Mouse (Mus musculus): Measurements from ENCODE around the gene Pitpnm2. TPM values are rescaled to one million over a fixed set of nuclear protein-coding genes. Genes with fewer than 3 reads are reported as not detected.

Pitpnm2 gene
- polyA plus RNA-seq, 1 experiment from 2014 or later = 8.4 TPM

- no peak overlapping the region for H3K4me3 ChIP-seq (ENCODE audit: low read length)
- H3K4me1 ChIP-seq (ENCODE audit: control insufficient read depth, insufficient read depth, low read depth, low read length) = peaks cover 22% of the 10 kb centered on the region
- 52% methylated on average over 7 of the region's 7 CpGs for WGBS
- H3K4me2 ChIP-seq (ENCODE audit: low read length) = no peak overlapping the region
- H3K36me3 ChIP-seq (ENCODE audit: control insufficient read depth, insufficient read depth, low read length) = no peaks in the 10 kb centered on the region
- no peak overlapping the region for H3K27ac ChIP-seq (ENCODE audit: low read depth, low read length)
- no peaks in the 10 kb centered on the region for H3K9me3 ChIP-seq (ENCODE audit: control insufficient read depth, low read length)
- no peaks in the 10 kb centered on the region for H3K27me3 ChIP-seq (replicated peaks; ENCODE audit: control insufficient read depth, insufficient read depth, low read length)
- ATAC-seq = no peak
- H3K9ac ChIP-seq (ENCODE audit: low read depth, low read length) = no peak overlapping the region
Measured at GRCm38 (mm10) chr5:124159453-124159852, 90.1 kb downstream of the Pitpnm2 start.

- no peaks in the 10 kb centered on the region for H3K9me3 ChIP-seq (ENCODE audit: control insufficient read depth, low read length)
- no peaks in the 10 kb centered on the region for H3K27me3 ChIP-seq (replicated peaks; ENCODE audit: control insufficient read depth, insufficient read depth, low read length)
- no peaks in the 10 kb centered on the region for H3K36me3 ChIP-seq (ENCODE audit: control insufficient read depth, insufficient read depth, low read length)
- no peak for ATAC-seq
- peaks cover 14% of the 10 kb centered on the region for H3K4me1 ChIP-seq (ENCODE audit: control insufficient read depth, insufficient read depth, low read depth, low read length)
- 68% methylated on average over 4 of the region's 4 CpGs for WGBS
- H3K9ac ChIP-seq (ENCODE audit: low read depth, low read length) = no peak overlapping the region
- H3K4me3 ChIP-seq (ENCODE audit: low read length) = no peak overlapping the region
- no peak overlapping the region for H3K4me2 ChIP-seq (ENCODE audit: low read length)
- H3K27ac ChIP-seq (ENCODE audit: low read depth, low read length) = no peak overlapping the region
Measured at GRCm38 (mm10) chr5:124158305-124158704, 91.3 kb downstream of the Pitpnm2 start.

GRCm38 (mm10) chr5:124155943-124156342, 93.6 kb downstream of the Pitpnm2 start:
- Histone ChIP-seq H3K9me3 (ENCODE audit: control insufficient read depth, low read length) (no peaks in the 10 kb centered on the region), H3K36me3 (ENCODE audit: control insufficient read depth, insufficient read depth, low read length) (peaks cover 12% of the 10 kb centered on the region), H3K4me3 (ENCODE audit: low read length) (no peak overlapping the region), H3K27me3 (replicated peaks; ENCODE audit: control insufficient read depth, insufficient read depth, low read length) (no peaks in the 10 kb centered on the region), H3K9ac (ENCODE audit: low read depth, low read length) (no peak overlapping the region), H3K4me2 (ENCODE audit: low read length) (no peak overlapping the region), H3K4me1 (ENCODE audit: control insufficient read depth, insufficient read depth, low read depth, low read length) (no peaks in the 10 kb centered on the region), H3K27ac (ENCODE audit: low read depth, low read length) (no peak overlapping the region)
- 76% methylated on average over 5 of the region's 5 CpGs for WGBS
- no peak for ATAC-seq

GRCm38 (mm10) chr5:124152734-124153133, 96.8 kb downstream of the Pitpnm2 start:
- H3K4me1 ChIP-seq (ENCODE audit: control insufficient read depth, insufficient read depth, low read depth, low read length) = no peaks in the 10 kb centered on the region
- H3K27ac ChIP-seq (ENCODE audit: low read depth, low read length) = no peak overlapping the region
- no peak for ATAC-seq
- peaks cover 13% of the 10 kb centered on the region for H3K36me3 ChIP-seq (ENCODE audit: control insufficient read depth, insufficient read depth, low read length)
- H3K27me3 ChIP-seq (replicated peaks; ENCODE audit: control insufficient read depth, insufficient read depth, low read length) = no peaks in the 10 kb centered on the region
- H3K4me3 ChIP-seq (ENCODE audit: low read length) = no peak overlapping the region
- H3K9ac ChIP-seq (ENCODE audit: low read depth, low read length) = no peak overlapping the region
- 93% methylated on average over 4 of the region's 4 CpGs for WGBS
- H3K9me3 ChIP-seq (ENCODE audit: control insufficient read depth, low read length) = no peaks in the 10 kb centered on the region
- no peak overlapping the region for H3K4me2 ChIP-seq (ENCODE audit: low read length)

- ATAC-seq = no peak
- 82% methylated on average over 7 of the region's 7 CpGs for WGBS
- Histone ChIP-seq H3K4me1 (ENCODE audit: control insufficient read depth, insufficient read depth, low read depth, low read length) (no peaks in the 10 kb centered on the region), H3K27me3 (replicated peaks; ENCODE audit: control insufficient read depth, insufficient read depth, low read length) (no peaks in the 10 kb centered on the region), H3K9ac (ENCODE audit: low read depth, low read length) (no peak overlapping the region), H3K4me2 (ENCODE audit: low read length) (no peak overlapping the region), H3K9me3 (ENCODE audit: control insufficient read depth, low read length) (no peaks in the 10 kb centered on the region), H3K36me3 (ENCODE audit: control insufficient read depth, insufficient read depth, low read length) (peaks cover 15% of the 10 kb centered on the region), H3K4me3 (ENCODE audit: low read length) (no peak overlapping the region), H3K27ac (ENCODE audit: low read depth, low read length) (no peak overlapping the region)
Measured at GRCm38 (mm10) chr5:124150895-124151294, 98.7 kb downstream of the Pitpnm2 start.

GRCm38 (mm10) chr5:124149028-124149427, 100.5 kb downstream of the Pitpnm2 start:
- no peak overlapping the region for H3K4me2 ChIP-seq (ENCODE audit: low read length)
- H3K27me3 ChIP-seq (replicated peaks; ENCODE audit: control insufficient read depth, insufficient read depth, low read length) = no peaks in the 10 kb centered on the region
- no peak for ATAC-seq
- no peak overlapping the region for H3K4me3 ChIP-seq (ENCODE audit: low read length)
- H3K27ac ChIP-seq (ENCODE audit: low read depth, low read length) = no peak overlapping the region
- H3K4me1 ChIP-seq (ENCODE audit: control insufficient read depth, insufficient read depth, low read depth, low read length) = no peaks in the 10 kb centered on the region
- H3K36me3 ChIP-seq (ENCODE audit: control insufficient read depth, insufficient read depth, low read length) = peaks cover 15% of the 10 kb centered on the region
- H3K9ac ChIP-seq (ENCODE audit: low read depth, low read length) = no peak overlapping the region
- 67% methylated on average over 5 of the region's 5 CpGs for WGBS
- no peaks in the 10 kb centered on the region for H3K9me3 ChIP-seq (ENCODE audit: control insufficient read depth, low read length)

- no peak overlapping the region for H3K27ac ChIP-seq (ENCODE audit: low read depth, low read length)
- 71% methylated on average over 7 of the region's 7 CpGs for WGBS
- H3K27me3 ChIP-seq (replicated peaks; ENCODE audit: control insufficient read depth, insufficient read depth, low read length) = no peaks in the 10 kb centered on the region
- H3K9me3 ChIP-seq (ENCODE audit: control insufficient read depth, low read length) = no peaks in the 10 kb centered on the region
- no peak overlapping the region for H3K9ac ChIP-seq (ENCODE audit: low read depth, low read length)
- peaks cover 24% of the 10 kb centered on the region for H3K36me3 ChIP-seq (ENCODE audit: control insufficient read depth, insufficient read depth, low read length)
- H3K4me2 ChIP-seq (ENCODE audit: low read length) = no peak overlapping the region
- ATAC-seq = peak; percentile 60
- H3K4me1 ChIP-seq (ENCODE audit: control insufficient read depth, insufficient read depth, low read depth, low read length) = no peaks in the 10 kb centered on the region; the same call in 1 of the 2 replicates
- no peak overlapping the region for H3K4me3 ChIP-seq (ENCODE audit: low read length)
Measured at GRCm38 (mm10) chr5:124138066-124138465, 111.5 kb downstream of the Pitpnm2 start.

GRCm38 (mm10) chr5:124134261-124134660, 115.3 kb downstream of the Pitpnm2 start:
- Histone ChIP-seq H3K4me1 (ENCODE audit: control insufficient read depth, insufficient read depth, low read depth, low read length) (no peaks in the 10 kb centered on the region; the same call in 1 of the 2 replicates), H3K4me2 (ENCODE audit: low read length) (no peak overlapping the region), H3K4me3 (ENCODE audit: low read length) (no peak overlapping the region), H3K27ac (ENCODE audit: low read depth, low read length) (no peak overlapping the region), H3K27me3 (replicated peaks; ENCODE audit: control insufficient read depth, insufficient read depth, low read length) (no peaks in the 10 kb centered on the region), H3K36me3 (ENCODE audit: control insufficient read depth, insufficient read depth, low read length) (peaks cover 24% of the 10 kb centered on the region), H3K9me3 (ENCODE audit: control insufficient read depth, low read length) (no peaks in the 10 kb centered on the region), H3K9ac (ENCODE audit: low read depth, low read length) (no peak overlapping the region)
- ATAC-seq = peak; percentile 37; the same call in 1 of the 2 replicates
- 74% methylated on average over 5 of the region's 5 CpGs for WGBS

- WGBS = 89% methylated on average over 11 of the region's 11 CpGs
- H3K27ac ChIP-seq (ENCODE audit: low read depth, low read length) = no peak overlapping the region
- peaks cover 50% of the 10 kb centered on the region for H3K36me3 ChIP-seq (ENCODE audit: control insufficient read depth, insufficient read depth, low read length)
- no peaks in the 10 kb centered on the region for H3K4me1 ChIP-seq (ENCODE audit: control insufficient read depth, insufficient read depth, low read depth, low read length)
- no peak overlapping the region for H3K4me2 ChIP-seq (ENCODE audit: low read length)
- H3K9me3 ChIP-seq (ENCODE audit: control insufficient read depth, low read length) = no peaks in the 10 kb centered on the region
- no peak for ATAC-seq
- no peaks in the 10 kb centered on the region for H3K27me3 ChIP-seq (replicated peaks; ENCODE audit: control insufficient read depth, insufficient read depth, low read length)
- no peak overlapping the region for H3K9ac ChIP-seq (ENCODE audit: low read depth, low read length)
- no peak overlapping the region for H3K4me3 ChIP-seq (ENCODE audit: low read length)
Measured at GRCm38 (mm10) chr5:124125093-124125492, 124.5 kb downstream of the Pitpnm2 start.

GRCm38 (mm10) chr5:124122357-124122756, 127.2 kb downstream of the Pitpnm2 start:
- Histone ChIP-seq H3K27ac (ENCODE audit: low read depth, low read length) (no peak overlapping the region), H3K4me1 (ENCODE audit: control insufficient read depth, insufficient read depth, low read depth, low read length) (peaks cover 2% of the 10 kb centered on the region), H3K27me3 (replicated peaks; ENCODE audit: control insufficient read depth, insufficient read depth, low read length) (no peaks in the 10 kb centered on the region), H3K36me3 (ENCODE audit: control insufficient read depth, insufficient read depth, low read length) (peaks cover 40% of the 10 kb centered on the region), H3K4me2 (ENCODE audit: low read length) (no peak overlapping the region), H3K9me3 (ENCODE audit: control insufficient read depth, low read length) (no peaks in the 10 kb centered on the region), H3K9ac (ENCODE audit: low read depth, low read length) (no peak overlapping the region), H3K4me3 (ENCODE audit: low read length) (no peak overlapping the region)
- WGBS = 88% methylated on average over 18 of the region's 18 CpGs
- ATAC-seq = no peak
